Mouse (Mus musculus) kidney, adult 2 months (tissue): ENCODE data around the gene Fosb.

ENCODE experiments used
- CTCF ChIP-seq: fragments of 200-500 bp; conservative IDR thresholded peaks from 2 replicates; pipeline ENCODE4 v1.5.1; 2011; ENCODE audit warnings: low read depth, mild to moderate bottlenecking, control low read depth, low read length, moderate library complexity, mixed read lengths; ENCODE audit not compliant: insufficient read depth, insufficient read length
- POLR2A ChIP-seq: fragments of 200-500 bp; IDR thresholded peaks from one replicate; pipeline ENCODE4 v1.6.1; 2011; ENCODE audit warnings: low read depth, low read length, control low read depth

DNA sequence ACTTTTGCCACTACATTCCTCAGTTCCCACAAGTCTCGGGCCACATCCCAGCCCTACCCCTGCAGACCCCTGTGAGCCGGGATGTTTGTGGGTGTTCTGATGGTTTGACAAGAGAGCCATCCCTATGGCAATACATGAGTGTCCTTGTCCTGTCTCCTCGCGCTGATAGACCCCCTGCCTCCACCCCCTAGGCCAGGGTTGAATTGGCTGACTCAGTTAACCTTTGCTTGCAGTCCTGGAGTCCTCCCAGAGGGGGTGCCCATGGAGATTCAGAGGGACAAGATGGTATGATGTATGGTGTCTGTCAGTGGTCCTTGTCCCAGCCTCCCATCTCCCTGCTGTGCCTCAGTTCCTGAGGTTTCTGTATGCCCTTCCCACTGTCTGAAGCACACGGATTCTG is 4.2 kb upstream of the Fosb start:
- TF ChIP-seq POLR2A, result no peak
- no peak for TF ChIP-seq CTCF
